Mouse (Mus musculus) midbrain, embryonic 12.5 days (tissue): ENCODE results near the gene Sp2. TPM values are rescaled to one million over a fixed set of nuclear protein-coding genes. Genes with fewer than 3 reads are reported as not detected.

Source experiments
- ATAC-seq: fragments of 200-750 bp; cut with Nextera tagmentation; 2 replicates; pipeline ENCODE4 v1.8.0; 2017; ENCODE audit warnings: low read depth, moderate TSS enrichment, moderate library complexity; ENCODE audit not compliant: low FRiP score
- H3K27ac ChIP-seq: fragments of 300-500 bp; sonication (generic); replicated peaks from 2 replicates; pipeline ENCODE4 v1.5.1; 2016; ENCODE audit warnings: mild to moderate bottlenecking
- H3K27me3 ChIP-seq: fragments of 300-500 bp; sonication (generic); 2 replicates; pipeline ENCODE4 v1.6.1; 2016; ENCODE audit warnings: mild to moderate bottlenecking
- H3K36me3 ChIP-seq: fragments of 300-500 bp; sonication (generic); 2 replicates; pipeline ENCODE4 v1.6.1; 2016
- H3K4me1 ChIP-seq: fragments of 300-500 bp; sonication (generic); 2 replicates; pipeline ENCODE4 v1.6.1; 2016
- H3K4me2 ChIP-seq: fragments of 300-500 bp; sonication (generic); replicated peaks from 2 replicates; pipeline ENCODE4 v1.6.1; 2016; ENCODE audit warnings: mild to moderate bottlenecking, moderate library complexity
- H3K4me3 ChIP-seq: fragments of 300-500 bp; sonication (generic); 2 replicates; pipeline ENCODE4 v1.5.1; 2016; ENCODE audit warnings: mild to moderate bottlenecking
- H3K9ac ChIP-seq: fragments of 300-500 bp; sonication (generic); replicated peaks from 2 replicates; pipeline ENCODE4 v1.6.1; 2016; ENCODE audit warnings: mild to moderate bottlenecking, moderate library complexity
- H3K9me3 ChIP-seq: fragments of 300-500 bp; sonication (generic); 2 replicates; pipeline ENCODE4 v1.6.1; 2016; ENCODE audit warnings: mild to moderate bottlenecking
- WGBS: fragments of 180-500 bp; shearing (Covaris S2); methylation state at CpG from one replicate; pipeline ENCODE4 v1.1.7; 2016; 5-methylcytosine and 5-hydroxymethylcytosine counted together
- polyA plus RNA-seq: library from polyadenylated mRNA; unstranded; fragments of >200 nt; fragmentation: Nextera tagmentation; extraction: Ambion mirVana; gene quantifications from 2 replicates; pipeline ENCODE4 v1.2.1, GENCODE M21; 2016

Gene Sp2
- polyA plus RNA-seq, 1 experiment from 2014 or later: 23.4 TPM

DNA sequence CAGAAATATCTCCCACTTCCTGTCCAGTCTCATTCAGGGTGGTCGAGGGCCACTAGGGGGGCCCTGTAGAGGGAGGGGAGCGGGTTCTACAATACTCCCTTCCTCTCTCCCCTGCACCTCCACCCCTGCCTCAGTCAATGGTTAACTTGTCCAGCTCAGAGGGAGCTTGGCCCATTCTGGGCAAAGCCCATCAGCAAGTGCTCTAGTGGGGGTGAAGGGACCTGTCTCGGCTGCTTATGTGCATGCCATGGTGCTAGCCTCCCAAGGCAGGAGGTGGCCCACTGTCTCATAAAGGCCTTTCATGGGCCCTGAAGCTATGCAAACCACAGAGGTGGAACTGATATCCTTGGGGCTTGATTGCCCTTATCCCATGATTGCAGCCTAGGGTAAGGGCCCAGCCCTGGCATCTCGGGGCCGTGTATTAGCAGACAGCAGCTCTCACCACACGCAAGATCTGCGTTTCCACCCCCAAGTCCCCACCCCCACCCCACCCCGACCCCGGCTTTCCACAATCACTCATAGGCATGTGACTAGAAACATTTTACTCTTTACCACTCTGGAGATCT is 52.9 kb downstream of the Sp2 start:
- no peaks in the 10 kb centered on the region for H3K9me3 ChIP-seq
- H3K27ac ChIP-seq: no peak overlapping the region
- H3K9ac ChIP-seq: no peak overlapping the region
- no peaks in the 10 kb centered on the region for H3K36me3 ChIP-seq
- ATAC-seq: no peak
- H3K27me3 ChIP-seq: peaks cover 34% of the 10 kb centered on the region
- 68% methylated on average over 9 of the region's 9 CpGs for WGBS
- peaks cover 10% of the 10 kb centered on the region; the same call in 1 of the 2 replicates for H3K4me1 ChIP-seq
- H3K4me3 ChIP-seq: no peak overlapping the region
- no peak overlapping the region for H3K4me2 ChIP-seq

DNA sequence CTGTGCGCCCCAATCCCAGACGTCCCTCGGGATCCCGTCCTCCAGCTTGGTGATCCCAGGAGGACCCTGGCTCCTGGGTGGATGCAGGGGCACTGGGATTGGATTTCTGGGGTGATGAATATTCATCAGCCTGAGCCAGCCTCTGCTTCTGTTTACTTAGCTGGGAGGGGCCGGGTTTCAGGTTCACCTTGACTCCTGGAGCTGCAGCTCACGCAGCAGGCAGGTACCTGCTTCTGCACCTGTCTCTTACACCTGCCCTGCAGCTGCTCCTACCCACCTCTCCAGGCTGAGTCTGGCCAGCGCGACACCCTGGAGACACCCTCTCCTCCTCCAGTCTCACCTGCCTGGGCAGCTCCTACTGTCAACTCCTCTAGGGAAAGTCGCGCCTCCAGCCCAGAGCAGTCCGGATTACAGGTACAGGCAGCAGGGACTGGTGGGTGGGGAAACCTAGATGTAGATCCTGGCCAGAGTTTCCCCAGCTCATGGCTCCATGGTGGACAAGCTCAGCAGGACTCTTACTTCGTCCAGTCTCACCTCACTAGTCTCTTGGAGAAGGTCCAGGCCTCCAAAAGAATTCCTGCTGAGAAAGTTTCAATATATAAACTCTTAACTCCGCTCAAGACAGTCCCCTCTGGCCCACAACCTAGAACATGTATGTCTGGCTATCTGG is 53.5 kb downstream of the Sp2 start:
- H3K4me1 ChIP-seq: 0 out of 2 replicates have a peak, but pooled peaks cover 7% of the 10 kb centered on the region
- ATAC-seq: no peak
- no peaks in the 10 kb centered on the region for H3K9me3 ChIP-seq
- no peak overlapping the region for H3K4me3 ChIP-seq
- WGBS: 12% methylated on average over 13 of the region's 13 CpGs
- H3K36me3 ChIP-seq: no peaks in the 10 kb centered on the region
- no peak overlapping the region for H3K9ac ChIP-seq
- no peak overlapping the region for H3K4me2 ChIP-seq
- peaks cover 34% of the 10 kb centered on the region for H3K27me3 ChIP-seq
- no peak overlapping the region for H3K27ac ChIP-seq

DNA sequence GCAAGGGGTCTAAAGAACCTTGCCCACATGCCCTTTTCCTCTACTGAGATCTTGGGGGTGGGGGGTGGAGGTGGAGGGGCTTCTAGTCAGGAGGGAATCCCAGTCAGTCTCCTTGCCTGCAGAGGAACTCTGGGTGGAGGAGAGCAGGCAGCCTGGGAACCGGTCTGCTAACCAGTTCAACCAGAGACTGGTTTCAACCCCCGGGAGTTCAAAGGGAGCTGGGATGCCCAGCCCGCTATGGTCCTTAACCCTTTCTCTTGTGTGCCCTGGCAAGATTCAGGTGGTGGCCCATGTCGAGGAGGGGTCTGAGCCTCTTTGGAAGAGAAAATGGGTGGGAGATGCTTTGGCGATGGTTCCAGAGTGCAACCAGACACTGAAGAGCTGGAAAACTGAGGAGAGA is 54.1 kb downstream of the Sp2 start:
- no peak overlapping the region for H3K4me3 ChIP-seq
- no peak overlapping the region for H3K4me2 ChIP-seq
- H3K9me3 ChIP-seq: no peaks in the 10 kb centered on the region
- H3K36me3 ChIP-seq: no peaks in the 10 kb centered on the region
- ATAC-seq: no peak
- 0 out of 2 replicates have a peak, but pooled peaks cover 7% of the 10 kb centered on the region for H3K4me1 ChIP-seq
- no peak overlapping the region for H3K9ac ChIP-seq
- H3K27me3 ChIP-seq: peaks cover 34% of the 10 kb centered on the region
- H3K27ac ChIP-seq: no peak overlapping the region
- 10% methylated on average over 5 of the region's 5 CpGs for WGBS

- 80% methylated on average over 2 of the region's 2 CpGs for WGBS
- Histone ChIP-seq H3K27me3 (peaks cover 34% of the 10 kb centered on the region), H3K4me2 (no peak within 1 kb of the TSS), H3K27ac (no peak within 1 kb of the TSS), H3K4me3 (no peak within 1 kb of the TSS), H3K9ac (no peak within 1 kb of the TSS), H3K4me1 (0 out of 2 replicates have a peak, but pooled peaks cover 7% of the 10 kb centered on the region), H3K36me3 (no peaks in the 10 kb centered on the region), H3K9me3 (no peaks in the 10 kb centered on the region)
- ATAC-seq: no peak
Measured at GRCm38 (mm10) chr11:96928088-96928487, 54.7 kb downstream of the Sp2 start, which contains the start of gene Prr15l. TSS of gene Prr15l (plus strand) at chr11:96928104.

GRCm38 (mm10) chr11:96926587-96926986 is 56.2 kb downstream of the Sp2 start:
- Histone ChIP-seq H3K4me1 (0 out of 2 replicates have a peak, but pooled peaks cover 7% of the 10 kb centered on the region), H3K4me2 (no peak overlapping the region), H3K9me3 (no peaks in the 10 kb centered on the region), H3K36me3 (no peaks in the 10 kb centered on the region), H3K9ac (no peak overlapping the region), H3K4me3 (no peak overlapping the region), H3K27me3 (peaks cover 34% of the 10 kb centered on the region), H3K27ac (no peak overlapping the region)
- 85% methylated on average over 5 of the region's 5 CpGs for WGBS
- no peak for ATAC-seq

DNA sequence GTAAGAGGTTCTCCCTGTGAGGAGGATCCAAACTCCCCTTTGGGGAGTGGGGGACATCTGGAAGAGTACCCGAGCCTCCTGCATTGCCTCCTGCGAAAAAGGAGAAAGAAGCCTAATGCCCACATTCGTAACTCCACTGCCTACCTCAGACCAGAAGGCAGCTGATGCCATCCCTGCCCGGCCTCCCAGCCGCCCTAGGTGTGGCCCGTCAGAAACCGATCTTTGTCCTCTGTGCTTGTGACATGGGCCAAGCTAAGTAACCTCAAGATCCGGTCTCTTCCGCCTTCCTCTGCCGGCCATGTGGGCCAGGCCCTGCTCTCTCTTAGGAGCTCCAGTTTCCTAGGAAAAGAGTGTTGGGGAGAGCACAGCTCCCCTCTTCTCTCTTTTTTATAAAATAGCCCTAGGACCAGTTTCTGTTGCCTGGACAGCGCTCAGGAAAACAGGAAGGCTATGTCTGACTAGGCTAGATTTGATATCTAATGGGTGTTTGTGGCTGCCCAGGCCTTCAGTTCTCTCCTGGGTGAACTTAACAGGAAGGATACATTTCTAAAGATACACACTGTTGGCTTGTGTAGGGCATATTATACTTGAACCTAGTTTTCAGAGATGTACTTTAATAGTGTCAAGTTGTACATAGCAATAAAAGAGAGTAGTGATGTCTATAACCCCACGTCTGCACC is 57.1 kb downstream of the Sp2 start:
- no peak overlapping the region for H3K4me2 ChIP-seq
- no peak overlapping the region for H3K27ac ChIP-seq
- no peak for ATAC-seq
- H3K27me3 ChIP-seq: peaks cover 30% of the 10 kb centered on the region
- H3K9ac ChIP-seq: no peak overlapping the region
- no peak overlapping the region for H3K4me3 ChIP-seq
- no peaks in the 10 kb centered on the region for H3K9me3 ChIP-seq
- 86% methylated on average over 12 of the region's 12 CpGs for WGBS
- no peaks in the 10 kb centered on the region for H3K36me3 ChIP-seq
- H3K4me1 ChIP-seq: 0 out of 2 replicates have a peak, but pooled peaks cover 7% of the 10 kb centered on the region

DNA sequence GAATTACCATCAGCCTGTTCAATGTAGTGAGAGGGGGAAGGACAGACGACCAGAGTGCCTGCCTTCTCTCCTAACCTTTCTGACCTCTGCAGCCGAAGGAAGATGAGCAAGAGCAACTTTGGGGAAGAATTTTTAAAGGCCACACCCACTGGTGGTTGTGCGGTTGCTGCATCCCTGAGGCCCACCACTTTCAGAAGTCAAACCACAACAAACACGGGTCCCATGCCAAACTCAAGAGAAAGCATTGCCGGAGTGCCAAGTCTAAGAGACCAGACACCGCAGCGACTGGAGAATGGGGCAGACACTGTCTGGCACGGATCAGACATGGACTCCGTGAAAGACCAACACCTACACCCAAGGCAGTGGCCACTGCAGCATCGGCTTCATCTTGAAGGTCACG is 57.9 kb downstream of the Sp2 start:
- Histone ChIP-seq H3K9me3 (no peaks in the 10 kb centered on the region), H3K27ac (no peak overlapping the region), H3K27me3 (peaks cover 26% of the 10 kb centered on the region), H3K4me3 (no peak overlapping the region), H3K4me2 (no peak overlapping the region), H3K36me3 (no peaks in the 10 kb centered on the region), H3K4me1 (0 out of 2 replicates have a peak, but pooled peaks cover 7% of the 10 kb centered on the region), H3K9ac (no peak overlapping the region)
- 87% methylated on average over 11 of the region's 11 CpGs for WGBS
- no peak for ATAC-seq

GRCm38 (mm10) chr11:96919003-96919402 is 63.8 kb downstream of the Sp2 start:
- 63% methylated on average over 6 of the region's 6 CpGs for WGBS

GRCm38 (mm10) chr11:96917415-96917814 is 65.3 kb downstream of the Sp2 start:
- Histone ChIP-seq H3K4me2 (no peak overlapping the region), H3K9me3 (no peaks in the 10 kb centered on the region), H3K4me3 (no peak overlapping the region), H3K27me3 (peaks cover 9% of the 10 kb centered on the region), H3K4me1 (peaks cover 13% of the 10 kb centered on the region), H3K36me3 (no peaks in the 10 kb centered on the region), H3K9ac (no peak overlapping the region), H3K27ac (no peak overlapping the region)
- no peak for ATAC-seq
- 88% methylated on average over 6 of the region's 6 CpGs for WGBS

More at GRCm38 (mm10) chr11:96919003-96919402, 63.8 kb downstream of the Sp2 start:
- Histone ChIP-seq H3K4me1 (peaks cover 13% of the 10 kb centered on the region), H3K9ac (no peak overlapping the region), H3K27me3 (peaks cover 9% of the 10 kb centered on the region), H3K4me3 (no peak overlapping the region), H3K36me3 (no peaks in the 10 kb centered on the region), H3K27ac (no peak overlapping the region), H3K9me3 (no peaks in the 10 kb centered on the region), H3K4me2 (no peak overlapping the region)
- ATAC-seq: no peak

DNA sequence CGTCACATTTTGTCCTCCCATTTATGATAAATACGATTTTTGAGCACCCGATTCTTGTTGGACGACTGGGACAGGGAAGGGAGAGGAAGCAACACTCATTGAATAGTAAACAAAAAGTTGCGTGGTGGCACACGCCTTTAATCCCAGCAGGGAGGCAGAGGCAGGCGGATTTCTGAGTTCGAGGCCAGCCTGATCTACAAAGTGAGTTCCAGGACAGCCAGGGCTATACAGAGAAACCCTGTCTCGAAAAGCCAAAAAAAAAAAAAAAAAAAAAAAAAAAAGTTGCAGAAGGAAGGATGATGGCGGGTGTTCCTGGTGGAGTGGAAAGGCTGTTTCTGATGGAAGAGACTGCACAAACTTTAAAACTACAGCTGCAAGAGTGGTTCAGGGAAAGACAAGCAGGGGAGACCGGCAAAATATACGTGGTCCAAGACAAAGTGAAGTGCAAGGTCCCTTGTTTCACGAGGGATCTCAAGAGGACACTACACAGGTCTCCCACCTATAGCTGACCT is 65.8 kb downstream of the Sp2 start:
- ATAC-seq: no peak; the same call in 1 of the 2 replicates
- 35% methylated on average over 13 of the region's 13 CpGs for WGBS
- no peak overlapping the region for H3K9ac ChIP-seq

DNA sequence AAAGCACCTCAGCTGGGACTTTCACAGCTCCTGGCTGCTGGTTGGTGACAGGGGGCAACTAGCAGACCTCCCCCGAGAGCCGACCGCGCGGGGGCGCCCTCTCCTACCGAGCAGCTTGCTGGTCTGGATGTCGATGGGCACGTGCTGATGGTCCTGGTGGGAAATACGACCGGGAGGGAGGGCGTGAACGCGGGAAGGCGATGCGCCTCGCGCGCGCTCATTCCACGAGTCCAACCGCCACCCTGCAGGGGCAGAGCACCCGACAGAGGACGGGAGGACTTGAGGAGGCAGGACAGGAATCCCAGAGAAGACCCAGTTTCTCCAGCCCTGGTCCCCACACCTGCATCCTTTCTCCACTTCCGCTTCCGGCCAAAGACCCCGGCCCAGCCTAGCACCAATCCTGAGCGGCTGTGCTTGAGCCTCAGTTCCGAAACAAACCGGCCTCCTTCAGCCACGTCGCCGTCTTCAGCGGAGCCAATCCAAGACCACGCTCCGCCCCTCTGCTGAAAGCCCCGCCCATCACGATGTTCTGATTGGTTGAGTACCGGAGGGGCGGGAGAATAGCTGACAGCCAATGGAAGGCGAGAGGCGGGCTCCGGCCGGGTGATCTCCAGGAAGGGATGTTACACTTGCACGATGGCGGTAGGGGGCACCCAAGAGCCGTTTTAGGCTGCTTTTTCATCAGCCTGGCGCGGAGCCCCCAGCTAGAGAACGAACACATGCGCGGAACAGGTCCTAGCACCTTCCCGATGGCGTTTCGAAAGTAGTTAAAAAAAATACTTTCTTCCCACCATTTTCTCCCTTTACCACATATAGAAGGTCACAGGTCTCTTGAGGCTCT is 66.5 kb downstream of the Sp2 start, which contains the start of gene Cdk5rap3:
Gene Cdk5rap3, minus strand, starts transcription at position 453 of the 841 bp plus-strand sequence.
- H3K27ac ChIP-seq: peak within 1 kb of the TSS; percentile 79
- peaks cover 13% of the 10 kb centered on the region for H3K4me1 ChIP-seq
- WGBS: under 1% methylated on average over 55 of the region's 55 CpGs

More for the DNA sequence above, 65.8 kb downstream of the Sp2 start:
- Histone ChIP-seq H3K27ac (no peak overlapping the region), H3K4me3 (peak overlapping the region; percentile 78), H3K36me3 (peaks cover 3% of the 10 kb centered on the region; the same call in 1 of the 2 replicates), H3K27me3 (peaks cover 9% of the 10 kb centered on the region), H3K4me2 (peak overlapping the region; percentile 36), H3K4me1 (peaks cover 13% of the 10 kb centered on the region), H3K9me3 (no peaks in the 10 kb centered on the region)

More for the DNA sequence above, 66.5 kb downstream of the Sp2 start, which contains the start of gene Cdk5rap3:
- peak within 1 kb of the TSS; percentile 78 for H3K4me3 ChIP-seq
- peak within 1 kb of the TSS; percentile 99 for H3K4me2 ChIP-seq
- H3K27me3 ChIP-seq: peaks cover 9% of the 10 kb centered on the region
- H3K9ac ChIP-seq: peak within 1 kb of the TSS; percentile 77
- H3K36me3 ChIP-seq: peaks cover 10% of the 10 kb centered on the region
- peak; percentile 98 for ATAC-seq
- H3K9me3 ChIP-seq: no peaks in the 10 kb centered on the region
